Mouse (Mus musculus) olfactory bulb, adult 2 months (tissue): ENCODE measurements at regions not wholly inside any gene's neighbourhood (a gene's known extent, or its start where the extent isn't known, plus 50 kb on each side); places are given as distances from the start of the nearest gene placed in this dataset.
"Not testable (repeated sequence)": the region's sequence is repeated elsewhere in the genome, so short reads cannot be mapped to it uniquely, and the experiment has no call there.

Source experiments
- CTCF ChIP-seq: fragments of 200-500 bp; IDR thresholded peaks from 2 replicates; pipeline ENCODE4 v1.5.1; 2012; ENCODE audit warnings: low read depth, mild to moderate bottlenecking, low read length, moderate library complexity; ENCODE audit not compliant: insufficient read depth
- POLR2A ChIP-seq: fragments of 200-500 bp; IDR thresholded peaks from 2 replicates; pipeline ENCODE4 v1.6.1; 2012; ENCODE audit warnings: mild to moderate bottlenecking, low read depth, low read length, moderate library complexity; ENCODE audit not compliant: insufficient read depth

GRCm38 (mm10) chr10:15262282-15262681 is 544.3 kb upstream of the Gje1 start:
- TF ChIP-seq POLR2A, CTCF: not testable (repeated sequence)
